Mouse (Mus musculus) forebrain, postnatal 0 days (tissue): ENCODE measurements around the gene Coq4. TPM values are rescaled to one million over a fixed set of nuclear protein-coding genes. Genes with fewer than 3 reads are reported as not detected.

ENCODE experiments used
- ATAC-seq: fragments of 200-750 bp; cut with Nextera tagmentation; 2 replicates; pipeline ENCODE4 v1.8.0; 2017; ENCODE audit warnings: mild to moderate bottlenecking, moderate library complexity
- DNase-seq: peaks from one replicate; pipeline ENCODE4 v3.0.0-alpha.2; 2015
- H3K27ac ChIP-seq: fragments of 300-500 bp; sonication (generic); 2 replicates; pipeline ENCODE4 v1.5.1; 2014; ENCODE audit warnings: low read depth, mild to moderate bottlenecking, antibody characterized with exemption, low read length, moderate library complexity, mixed read lengths
- H3K27me3 ChIP-seq: fragments of 300-500 bp; sonication (generic); 2 replicates; pipeline ENCODE4 v1.6.1; 2014; ENCODE audit warnings: mild to moderate bottlenecking, low read length, mixed read lengths; ENCODE audit not compliant: insufficient read depth
- H3K36me3 ChIP-seq: fragments of 300-500 bp; sonication (generic); 2 replicates; pipeline ENCODE4 v1.6.1; 2014; ENCODE audit warnings: mild to moderate bottlenecking, moderate library complexity; ENCODE audit not compliant: insufficient read depth
- H3K4me1 ChIP-seq: fragments of 300-500 bp; sonication (generic); 2 replicates; pipeline ENCODE4 v1.6.1; 2014; ENCODE audit warnings: antibody characterized with exemption; ENCODE audit not compliant: insufficient read depth
- H3K4me2 ChIP-seq: fragments of 300-500 bp; sonication (generic); 2 replicates; pipeline ENCODE4 v1.6.1; 2014; ENCODE audit warnings: low read depth, mild to moderate bottlenecking, moderate library complexity
- H3K4me3 ChIP-seq: fragments of 300-500 bp; sonication (generic); 2 replicates; pipeline ENCODE4 v1.5.1; 2014; ENCODE audit warnings: low read depth, low read length, mixed read lengths
- H3K9ac ChIP-seq: fragments of 300-500 bp; sonication (generic); 2 replicates; pipeline ENCODE4 v1.6.1; 2014; ENCODE audit warnings: mild to moderate bottlenecking
- H3K9me3 ChIP-seq: fragments of 300-500 bp; sonication (generic); 2 replicates; pipeline ENCODE4 v1.6.1; 2016; ENCODE audit warnings: low read length
- CTCF ChIP-seq: sonication (generic); IDR thresholded peaks from 2 replicates; pipeline ENCODE4 v1.5.1; 2016; ENCODE audit warnings: antibody characterized with exemption, control low read depth, low read depth
- WGBS: fragments of 180-500 bp; shearing (Covaris S2); extraction: QIAGEN DNeasy Blood & Tissue Kit; methylation state at CpG from one replicate; pipeline ENCODE4 v1.1.7; 2014; 5-methylcytosine and 5-hydroxymethylcytosine counted together
- polyA plus RNA-seq: library from polyadenylated mRNA; unstranded; fragments of >200 nt; fragmentation: Nextera tagmentation; extraction: Ambion mirVana; gene quantifications from 2 replicates; pipeline ENCODE4 v1.2.1, GENCODE M21; 2015
- total RNA-seq: library from RNA; depleted of rRNA; stranded (reverse); fragments of >200 nt; gene quantifications from 2 replicates; pipeline ENCODE4 v1.2.3, GENCODE M21; 2014

Coq4 gene
- total and polyA plus RNA-seq, 2 experiments from 2014 or later: 36.7 to 39.7 TPM

- peaks cover 54% of the 10 kb centered on the region for H3K36me3 ChIP-seq
- 95% methylated on average over 2 of the region's 2 CpGs for WGBS
Measured at GRCm38 (mm10) chr2:29792772-29793487, 5.6 kb downstream of the Coq4 start.

GRCm38 (mm10) chr2:29802075-29802826 lies 15.0 kb downstream of the Coq4 start, which contains the start of gene Slc27a4:
Slc27a4 (plus strand) TSS chr2:29802634.
- H3K4me3 ChIP-seq: peak within 1 kb of the TSS; percentile 84
- ATAC-seq (peak; percentile 99), DNase-seq (peak; percentile 93)
- peak within 1 kb of the TSS; percentile 86 for H3K9ac ChIP-seq
- H3K4me2 ChIP-seq: peak within 1 kb of the TSS; percentile 54
- H3K36me3 ChIP-seq: peaks cover 31% of the 10 kb centered on the region
- H3K27me3 ChIP-seq: no peaks in the 10 kb centered on the region
- H3K27ac ChIP-seq: peak within 1 kb of the TSS; percentile 95
- peak; percentile 22; the same call in 1 of the 2 replicates for TF ChIP-seq CTCF
- peaks cover 9% of the 10 kb centered on the region; the same call in 1 of the 2 replicates for H3K4me1 ChIP-seq
- H3K9me3 ChIP-seq: no peaks in the 10 kb centered on the region
- 5% methylated on average over 26 of the region's 28 CpGs for WGBS

More at GRCm38 (mm10) chr2:29792772-29793487, 5.6 kb downstream of the Coq4 start:
- no peaks in the 10 kb centered on the region for H3K4me1 ChIP-seq
- ATAC-seq (no peak), DNase-seq (no peak)
- H3K4me3 ChIP-seq: no peak overlapping the region
- H3K4me2 ChIP-seq: no peak overlapping the region
- no peak overlapping the region for H3K9ac ChIP-seq
- H3K27ac ChIP-seq: no peak overlapping the region
- no peak for TF ChIP-seq CTCF
- no peaks in the 10 kb centered on the region for H3K9me3 ChIP-seq
- H3K27me3 ChIP-seq: no peaks in the 10 kb centered on the region

- TF ChIP-seq CTCF: no peak; the same call in 1 of the 2 replicates
- no peaks in the 10 kb centered on the region for H3K27me3 ChIP-seq
- DNase-seq: no peak
- peaks cover 9% of the 10 kb centered on the region; the same call in 1 of the 2 replicates for H3K4me1 ChIP-seq
- ATAC-seq: peak; percentile 87
- peak overlapping the region; percentile 54 for H3K4me2 ChIP-seq
- H3K9ac ChIP-seq: peak overlapping the region; percentile 86
- no peaks in the 10 kb centered on the region for H3K9me3 ChIP-seq
- H3K27ac ChIP-seq: peak overlapping the region; percentile 95
- 7% methylated on average over 36 of the region's 39 CpGs for WGBS
- peaks cover 35% of the 10 kb centered on the region for H3K36me3 ChIP-seq
- peak overlapping the region; percentile 84 for H3K4me3 ChIP-seq
Measured at GRCm38 (mm10) chr2:29802827-29803201, 15.5 kb downstream of the Coq4 start.

GRCm38 (mm10) chr2:29803400-29803831 lies 16.1 kb downstream of the Coq4 start:
- 18% methylated on average over 6 of the region's 6 CpGs for WGBS
- Histone ChIP-seq H3K4me2 (peak overlapping the region; percentile 54), H3K4me3 (peak overlapping the region; percentile 84), H3K36me3 (peaks cover 41% of the 10 kb centered on the region), H3K9me3 (no peaks in the 10 kb centered on the region), H3K27ac (peak overlapping the region; percentile 95), H3K9ac (peak overlapping the region; percentile 86), H3K27me3 (no peaks in the 10 kb centered on the region), H3K4me1 (peaks cover 9% of the 10 kb centered on the region; the same call in 1 of the 2 replicates)
- DNase-seq: peak; percentile 14
- TF ChIP-seq CTCF: peak; percentile 56
- no peak for ATAC-seq

GRCm38 (mm10) chr2:29815678-29816371 lies 28.5 kb downstream of the Coq4 start:
- Histone ChIP-seq H3K9ac (no peak overlapping the region), H3K27me3 (no peaks in the 10 kb centered on the region), H3K4me3 (no peak overlapping the region), H3K36me3 (peaks cover 61% of the 10 kb centered on the region), H3K27ac (no peak overlapping the region), H3K9me3 (no peaks in the 10 kb centered on the region), H3K4me2 (no peak overlapping the region), H3K4me1 (peaks cover 5% of the 10 kb centered on the region; the same call in 1 of the 2 replicates)
- 80% methylated on average over 11 of the region's 11 CpGs for WGBS
- DNase-seq (no peak), ATAC-seq (no peak)
- TF ChIP-seq CTCF: no peak

- H3K4me3 ChIP-seq: no peak overlapping the region
- 35% methylated on average over 8 of the region's 8 CpGs for WGBS
- TF ChIP-seq CTCF: peak; percentile 85
- H3K9me3 ChIP-seq: no peaks in the 10 kb centered on the region
- H3K27me3 ChIP-seq: no peaks in the 10 kb centered on the region
- peak overlapping the region; percentile 60 for H3K27ac ChIP-seq
- peaks cover 43% of the 10 kb centered on the region for H3K36me3 ChIP-seq
- H3K4me2 ChIP-seq: no peak overlapping the region
- DNase-seq (peak; percentile 95), ATAC-seq (peak; percentile 85)
- peaks cover 6% of the 10 kb centered on the region; the same call in 1 of the 2 replicates for H3K4me1 ChIP-seq
- H3K9ac ChIP-seq: no peak overlapping the region
Measured at GRCm38 (mm10) chr2:29817426-29818232, 30.3 kb downstream of the Coq4 start.
